Mouse (Mus musculus) myocyte (in vitro differentiated cells): ENCODE results near the gene Fcrla.

Experiments
- MYOG ChIP-seq, 3 experiments: IDR thresholded peaks; one replicate each; pipeline ENCODE4 v1.6.1; 2011; ENCODE audit warnings: control low read depth in 2 of 3, low read depth in 2 of 3, mild to moderate bottlenecking in 2 of 3; ENCODE audit not compliant: insufficient read length in 2 of 3, control insufficient read depth in 1 of 3, insufficient read depth in 1 of 3
- POLR2A ChIP-seq: IDR thresholded peaks from one replicate; pipeline ENCODE4 v1.6.1; 2011; ENCODE audit warnings: low read depth, mild to moderate bottlenecking, control low read depth, moderate library complexity; ENCODE audit not compliant: insufficient read length
- USF1 ChIP-seq: IDR thresholded peaks from one replicate; pipeline ENCODE4 v1.6.1; 2011; ENCODE audit warnings: low read depth, mild to moderate bottlenecking, control low read depth, moderate library complexity

DNA sequence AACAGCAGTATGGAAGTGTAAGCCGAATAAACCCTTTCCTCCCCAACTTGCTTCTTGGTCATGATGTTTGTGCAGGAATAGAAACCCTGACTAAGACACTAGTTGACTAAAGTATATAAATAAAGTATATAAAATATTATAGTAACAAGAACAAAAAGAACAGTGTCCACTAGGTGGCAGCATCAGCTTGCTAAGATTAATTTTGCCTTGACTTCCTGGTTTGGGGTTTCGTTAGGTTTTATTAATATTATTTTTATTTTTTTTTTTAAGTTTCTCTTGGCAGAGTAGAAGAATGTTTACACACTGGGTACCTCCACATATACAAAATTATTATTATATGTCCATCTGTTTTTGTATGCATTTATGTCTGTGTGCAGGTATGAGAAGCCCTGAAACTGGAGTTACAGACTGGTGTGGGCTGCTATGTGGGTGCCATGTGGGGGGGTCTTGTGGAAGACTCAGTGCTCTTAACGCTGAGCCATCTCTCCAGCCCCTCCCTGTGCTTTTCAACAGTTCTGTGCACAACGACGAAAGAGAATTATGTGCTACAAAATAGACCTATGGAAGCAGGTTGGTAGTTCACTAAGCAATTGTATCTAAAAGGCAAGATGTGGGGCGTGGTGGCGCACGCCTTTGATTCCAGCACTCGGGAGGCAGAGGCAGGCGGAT lies 26.4 kb downstream of the Fcrla start:
- TF ChIP-seq USF1 (no peak), POLR2A (no peak), MYOG (IDR thresholded peaks at IDR 0.05; ENCODE audit: control insufficient read depth in 1 of 3, insufficient read depth in 1 of 3, insufficient read length in 2 of 3, low read depth in 2 of 3) (no peak)
